Mouse (Mus musculus) embryo, embryonic 10.5 days (tissue): ENCODE data around the gene P3h3.
A peak's percentile ranks its signal among the peaks of the same experiment; 100 is the strongest.
"Not testable (repeated sequence)": the region's sequence is repeated elsewhere in the genome, so short reads cannot be mapped to it uniquely, and the experiment has no call there.

Experiments
- DNase-seq: peaks from one replicate; pipeline ENCODE4 v3.0.0-alpha.2; 2015; ENCODE audit warnings: low spot score

The P3h3 gene

DNA sequence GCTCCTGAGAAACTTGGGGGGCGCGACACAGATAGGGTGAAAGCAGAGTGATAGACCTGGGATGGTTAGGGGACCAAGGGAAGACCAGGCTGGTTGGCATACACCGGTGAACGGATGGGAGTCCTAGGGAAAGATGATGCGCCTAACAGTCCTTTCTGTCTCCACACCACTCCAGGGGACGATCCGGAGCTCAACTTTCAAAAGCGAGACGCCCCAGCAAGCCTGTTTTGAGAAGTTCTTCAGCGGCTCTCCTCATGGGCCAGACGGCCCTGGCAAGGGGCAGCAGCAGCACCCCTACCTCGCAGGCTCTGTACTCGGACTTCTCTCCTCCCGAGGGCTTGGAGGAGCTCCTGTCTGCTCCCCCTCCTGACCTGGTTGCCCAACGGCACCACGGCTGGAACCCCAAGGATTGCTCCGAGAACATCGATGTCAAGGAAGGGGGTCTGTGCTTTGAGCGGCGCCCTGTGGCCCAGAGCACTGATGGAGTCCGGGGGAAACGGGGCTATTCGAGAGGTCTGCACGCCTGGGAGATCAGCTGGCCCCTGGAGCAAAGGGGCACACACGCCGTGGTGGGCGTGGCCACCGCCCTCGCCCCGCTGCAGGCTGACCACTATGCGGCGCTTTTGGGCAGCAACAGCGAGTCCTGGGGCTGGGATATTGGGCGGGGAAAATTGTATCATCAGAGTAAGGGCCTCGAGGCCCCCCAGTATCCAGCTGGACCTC is 48.3 kb downstream of the P3h3 start:
- DNase-seq = peak; percentile 92

DNA sequence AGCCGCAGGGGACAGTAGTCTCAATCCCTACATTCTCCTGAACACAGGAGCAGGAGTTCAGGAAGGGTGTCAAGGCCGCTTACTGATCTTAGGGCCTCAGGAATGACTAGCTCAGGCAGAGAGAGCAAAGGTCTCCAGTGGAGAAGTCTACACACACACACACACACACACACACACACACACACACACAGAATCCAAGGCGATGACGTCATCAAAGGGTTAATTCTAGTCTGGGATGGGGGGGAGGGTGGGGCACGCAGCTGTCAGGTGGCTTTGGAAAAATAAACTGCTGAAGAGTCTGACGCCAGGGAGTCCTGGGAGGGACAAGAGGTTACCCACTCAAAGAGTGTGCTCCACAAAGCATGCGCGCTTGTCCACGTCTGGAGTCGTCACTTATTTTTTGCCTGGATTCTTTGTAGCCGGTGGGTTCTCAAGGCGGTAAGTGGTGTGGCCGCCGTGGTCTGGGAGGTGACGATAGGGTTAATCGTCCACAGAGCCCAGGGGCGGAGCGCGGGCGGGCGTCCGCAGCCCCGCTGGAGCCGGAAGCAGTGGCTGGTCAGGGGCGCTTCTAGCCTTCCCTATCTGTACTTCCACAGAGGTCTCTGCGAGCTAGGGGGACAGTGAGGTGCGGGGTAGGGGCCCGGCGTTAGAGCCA is 49.1 kb downstream of the P3h3 start, which contains the start of gene Spsb2:
Gene Spsb2 (plus strand): TSS at position 304 of the 655 bp plus-strand sequence.
- peak; percentile 85 for DNase-seq

DNA sequence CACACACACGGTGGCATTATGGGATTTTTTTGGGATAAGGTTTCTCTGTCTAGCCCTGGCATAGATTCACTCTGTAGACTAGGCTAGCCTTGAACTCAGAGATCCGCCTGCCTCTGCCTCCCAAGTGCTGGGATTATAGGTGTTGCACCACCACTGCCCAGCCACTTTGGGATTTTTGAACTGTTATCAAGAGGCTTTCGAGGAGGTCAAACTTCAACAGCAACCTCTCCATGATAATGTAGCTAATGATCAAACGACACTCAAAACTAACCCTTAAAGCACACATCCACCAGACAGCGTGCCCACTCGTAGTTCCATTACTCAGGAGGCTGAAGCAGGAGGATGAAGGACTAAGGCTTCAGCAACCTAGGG is 49.6 kb downstream of the P3h3 start:
- no peak for DNase-seq

DNA sequence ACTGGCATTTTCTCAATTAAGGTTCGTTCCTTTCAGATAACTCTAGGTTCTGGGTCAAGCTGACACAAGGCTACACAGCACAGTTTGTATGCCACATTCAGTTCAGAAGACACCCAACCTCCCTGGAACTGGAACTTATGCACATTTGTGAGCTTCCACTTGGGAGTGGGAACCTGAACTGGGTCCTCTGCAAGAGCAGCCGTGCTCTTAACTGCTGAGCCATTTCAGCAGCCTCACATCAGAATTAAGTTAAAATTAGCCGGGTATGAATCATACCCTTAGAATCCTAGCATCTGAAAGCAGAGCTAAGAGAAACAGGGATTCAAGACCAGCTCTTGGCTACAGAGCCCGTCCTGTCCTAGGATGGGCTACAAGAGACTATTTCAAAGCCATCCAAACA is 50.2 kb downstream of the P3h3 start:
- no peak for DNase-seq

DNA sequence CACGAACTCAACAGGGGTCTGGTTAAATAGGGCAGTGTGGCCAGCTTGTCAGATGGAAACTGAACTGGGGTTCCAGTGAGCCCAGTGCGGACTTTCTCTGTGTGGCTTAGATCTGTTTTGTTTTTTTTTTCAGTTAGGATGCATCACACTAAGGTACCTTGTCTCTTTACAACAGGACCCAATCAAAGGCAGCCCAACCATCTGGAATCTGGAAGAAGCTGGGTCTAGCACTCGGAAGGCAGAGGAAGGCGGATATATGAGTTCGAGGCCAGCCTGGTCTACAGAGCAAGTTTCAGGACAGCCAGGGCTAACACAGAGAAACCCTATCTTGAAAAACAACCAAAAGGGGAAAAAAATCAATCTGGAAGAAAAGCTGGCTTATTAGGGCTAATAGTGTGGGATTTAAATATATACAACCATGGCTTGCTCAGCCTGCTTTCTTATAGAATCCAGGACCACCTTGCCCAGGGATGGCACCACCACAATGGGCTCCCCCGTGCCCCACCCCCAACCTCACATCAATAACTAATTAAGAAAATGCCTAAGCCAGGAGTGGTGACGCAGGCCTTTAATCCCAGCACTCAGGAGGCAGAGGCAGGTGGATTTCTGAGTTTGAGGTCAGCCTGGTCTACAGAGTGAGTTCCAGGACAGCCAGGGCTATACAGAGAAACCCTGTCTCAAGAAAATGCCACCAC is 51.0 kb downstream of the P3h3 start:
- no peak for DNase-seq

DNA sequence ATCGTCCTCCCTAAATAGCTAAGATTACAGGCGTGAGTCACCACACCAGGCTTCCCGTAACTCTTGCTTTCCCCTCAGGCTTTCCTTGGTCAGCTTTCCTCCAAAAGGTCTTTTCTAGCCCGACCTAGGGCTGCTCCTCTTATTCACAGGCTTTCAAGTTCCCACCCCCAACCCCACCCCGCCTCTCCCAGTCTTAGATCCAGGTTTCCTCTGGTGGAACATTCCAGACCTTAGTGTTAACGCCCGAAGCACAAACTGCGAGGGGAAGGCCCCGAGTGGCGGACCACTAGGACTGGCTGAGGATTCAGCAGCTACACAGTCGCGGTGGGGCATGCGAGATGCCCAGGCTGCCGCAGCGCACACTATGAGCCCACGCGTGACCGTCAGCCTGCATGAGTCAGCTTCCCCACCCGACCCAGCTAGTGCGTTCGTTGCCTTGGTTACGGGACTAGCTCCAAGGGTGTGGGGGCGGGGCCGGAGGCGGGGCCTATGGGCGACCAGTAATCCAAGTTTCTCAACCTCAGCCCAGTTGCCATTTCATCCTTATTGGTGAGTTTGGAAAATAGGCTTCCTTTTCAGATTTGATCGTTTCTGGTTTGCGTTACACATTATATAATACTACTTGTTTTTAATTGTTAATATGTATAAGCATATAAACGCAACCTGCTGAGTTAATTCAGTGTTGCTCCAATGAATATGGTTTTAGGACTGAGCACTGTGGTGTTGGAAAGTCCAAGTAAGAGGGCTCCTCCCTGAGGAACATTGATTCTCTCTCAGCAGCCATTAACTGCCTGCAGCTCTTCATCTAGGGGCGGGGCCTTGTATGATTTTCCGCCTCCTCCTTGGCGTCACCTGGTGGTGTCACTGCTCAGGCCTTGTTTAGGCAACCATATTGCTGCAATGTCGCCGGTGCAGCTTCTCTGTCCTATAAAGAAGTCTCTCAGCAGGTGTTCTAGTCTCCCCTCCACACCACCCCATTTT is 51.9 kb downstream of the P3h3 start:
- DNase-seq = peak; percentile 97

DNA sequence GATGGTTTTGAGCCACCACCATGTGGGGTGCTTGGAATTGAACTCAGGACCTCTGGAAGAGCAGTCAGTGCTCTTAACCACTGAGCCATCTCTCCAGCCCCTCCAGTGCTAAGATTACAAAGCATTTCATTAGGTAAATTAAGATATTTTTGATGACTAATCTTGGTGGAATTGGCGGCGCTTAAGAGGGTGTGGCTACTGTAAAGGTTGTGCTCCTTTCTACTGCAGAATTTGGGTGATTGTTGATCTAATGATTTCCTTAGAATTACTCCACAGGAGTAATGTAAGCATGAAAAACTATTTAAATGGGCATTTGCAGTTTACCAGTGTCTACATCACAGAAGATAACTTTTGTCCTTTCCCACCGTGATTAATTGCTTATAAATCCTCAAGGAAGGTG is 53.2 kb downstream of the P3h3 start:
- DNase-seq = no peak

DNA sequence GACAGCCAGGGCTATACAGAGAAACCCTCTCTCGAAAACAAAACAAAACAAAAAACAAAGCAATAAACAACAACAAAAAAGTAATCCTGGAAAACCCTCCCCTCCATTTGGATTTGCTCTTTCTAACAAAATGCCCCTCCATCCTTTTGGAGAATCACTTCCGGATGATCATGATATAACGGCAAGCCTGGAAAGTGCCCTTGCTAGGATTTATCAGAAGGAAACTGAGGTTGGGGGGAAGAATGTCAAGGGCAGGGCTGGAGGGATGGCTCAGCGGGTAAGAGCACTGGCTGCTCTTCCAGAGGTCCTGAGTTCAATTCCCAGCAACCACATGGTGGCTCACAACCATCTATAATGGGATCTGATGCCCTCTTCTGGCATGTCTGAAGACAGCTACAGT is 53.9 kb downstream of the P3h3 start:
- not testable (repeated sequence) for DNase-seq

DNA sequence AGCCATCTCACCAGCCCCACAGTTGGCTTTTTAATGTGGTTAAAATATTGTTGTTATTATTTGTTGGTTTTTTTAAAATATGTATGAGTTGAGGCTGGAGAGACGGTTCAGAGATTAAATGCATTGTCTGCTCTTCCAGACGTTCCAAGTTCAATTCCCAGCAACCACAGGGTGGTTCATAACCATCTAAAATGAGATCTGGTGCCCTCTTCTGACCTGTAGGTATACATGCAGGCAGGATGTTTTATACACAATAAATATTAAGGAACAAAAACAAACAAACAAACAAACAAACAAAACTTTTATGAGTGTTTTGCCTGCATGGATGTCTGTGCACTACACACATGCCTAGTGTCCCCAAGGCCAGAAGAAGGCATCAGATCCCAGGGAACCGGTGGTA is 54.5 kb downstream of the P3h3 start:
- DNase-seq = no peak

DNA sequence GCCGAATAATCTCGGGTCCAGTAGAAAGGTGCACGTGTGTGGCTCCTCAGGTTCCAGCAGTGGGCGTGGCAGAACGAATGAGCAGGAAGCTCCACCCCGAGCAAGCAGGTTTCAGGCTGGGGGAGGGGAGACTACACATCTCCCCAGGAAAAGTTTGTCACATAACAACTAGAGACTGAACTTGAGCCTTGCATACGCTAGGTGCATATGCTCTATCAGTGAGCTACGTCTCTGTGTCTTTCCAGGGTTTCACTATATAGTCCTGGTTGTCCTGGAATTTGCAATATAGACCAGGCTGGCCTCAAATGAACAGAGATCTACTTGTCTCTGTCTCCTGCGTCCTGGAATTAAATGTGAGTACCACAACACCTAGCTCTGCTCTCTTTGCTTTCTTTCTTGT is 55.2 kb downstream of the P3h3 start:
- peak; percentile 53 for DNase-seq

DNA sequence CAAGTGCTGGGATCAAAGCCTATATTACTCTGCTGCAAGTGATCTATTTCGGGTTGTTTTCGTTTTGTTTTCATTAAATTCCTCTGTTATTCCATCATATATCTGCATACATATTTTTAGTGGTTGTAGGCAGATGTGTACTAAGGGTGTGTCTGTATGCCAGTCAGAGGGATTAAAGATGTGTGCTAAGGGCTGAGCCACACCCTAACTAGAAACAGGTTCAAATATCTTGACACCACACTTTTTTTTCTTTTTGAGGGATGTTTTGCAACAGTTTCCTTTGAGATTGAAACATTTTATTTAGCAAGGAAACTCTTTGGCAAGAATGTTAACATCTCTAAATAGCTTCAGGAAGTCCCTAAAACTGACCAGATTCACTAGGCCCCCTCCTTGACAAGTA is 61.4 kb downstream of the P3h3 start:
- DNase-seq = no peak

DNA sequence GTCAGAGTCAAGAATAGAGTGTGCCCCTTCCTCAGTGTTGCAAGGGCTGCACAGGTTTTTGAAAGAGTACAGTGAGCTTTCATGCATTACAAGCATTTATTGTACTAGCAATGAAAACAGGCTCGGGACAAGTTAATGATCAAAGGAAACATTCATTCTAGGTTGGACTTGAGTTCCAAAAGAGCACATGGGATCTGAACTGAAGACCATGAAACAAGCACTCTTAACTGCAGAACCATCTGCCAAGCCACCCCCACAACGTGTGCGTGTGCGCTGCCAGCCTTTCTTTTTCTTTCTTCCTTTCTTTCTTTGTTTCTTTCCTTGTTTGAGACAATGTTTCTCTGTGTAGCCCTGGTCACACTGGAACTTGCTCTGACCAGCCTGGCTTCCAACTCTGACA is 61.8 kb downstream of the P3h3 start:
- no peak for DNase-seq

DNA sequence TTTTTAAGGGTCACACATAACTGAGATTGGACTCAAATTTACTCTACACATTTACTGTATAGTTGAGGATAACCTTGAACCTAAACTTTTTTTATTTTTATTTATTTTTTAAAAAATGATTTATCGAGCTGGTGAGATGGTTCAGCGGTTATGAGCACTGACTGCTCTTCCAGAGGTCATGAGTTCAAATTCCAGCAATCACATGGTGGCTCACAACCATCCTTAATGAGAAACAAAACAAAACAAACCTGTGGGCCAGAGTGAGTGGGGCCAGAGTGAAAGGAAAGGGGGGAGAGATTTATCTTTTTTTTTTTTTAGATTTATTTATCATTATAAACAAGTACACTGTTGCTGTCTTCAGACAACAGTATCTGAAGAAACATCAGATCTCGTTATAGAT is 65.6 kb downstream of the P3h3 start:
- DNase-seq = no peak
